Mouse (Mus musculus): ENCODE data around the gene Cdc27. TPM values are rescaled to one million over a fixed set of nuclear protein-coding genes. Genes with fewer than 3 reads are reported as not detected.

Gene Cdc27
- polyA plus RNA-seq (2014; fragmentation: Nextera tagmentation; extraction: Ambion mirVana), result 41.8 and 47.2 TPM in 2 replicates

DNA sequence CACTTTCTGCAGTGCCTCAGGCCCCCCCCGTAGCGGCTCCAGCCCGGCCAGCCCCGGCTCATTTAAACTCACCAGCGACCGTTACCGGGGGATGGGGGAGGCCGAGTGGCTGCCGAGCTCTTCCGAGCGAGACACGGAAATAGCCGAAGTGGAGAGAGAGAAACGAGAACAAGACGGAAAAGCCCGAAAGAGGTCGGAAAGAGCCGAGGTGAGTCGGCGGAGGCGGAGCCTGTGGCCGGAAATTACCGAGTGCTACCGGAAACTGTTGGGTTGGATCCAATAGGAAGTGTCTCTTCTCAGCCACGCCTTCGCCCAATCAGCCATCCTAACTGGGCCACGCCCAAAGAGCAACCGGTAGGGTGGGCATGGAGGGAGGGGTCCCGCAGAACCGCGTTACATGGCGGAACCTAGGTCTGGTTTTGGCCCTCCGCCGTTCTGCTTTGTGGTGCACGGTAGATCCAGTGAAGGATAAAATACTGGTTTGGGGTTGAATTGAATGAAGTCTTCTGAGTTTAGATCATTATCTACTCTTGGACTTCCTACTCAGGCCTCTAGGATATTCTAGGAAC lies at the start of gene Cdc27, which contains the start of gene Myl4:
TSS of gene Cdc27 (minus strand) at position 215 of the 569 bp plus-strand sequence.
TSS of gene Myl4 (plus strand) at position 258 of the 569 bp plus-strand sequence.
- peaks cover 14% of the 10 kb centered on the region for H3K4me1 ChIP-seq (replicated peaks; ENCODE audit: control insufficient read depth, insufficient read depth, low read length)
- peaks cover 2% of the 10 kb centered on the region; the same call in 1 of the 2 replicates for H3K36me3 ChIP-seq (ENCODE audit: control insufficient read depth, insufficient read depth, low read length)
- peak within 1 kb of the TSS; percentile 91 for H3K4me3 ChIP-seq (ENCODE audit: low read depth, low read length)
- H3K9ac ChIP-seq (ENCODE audit: low read length), result peak within 1 kb of the TSS; percentile 98
- peak; percentile 96 for ATAC-seq (replicated peaks; ENCODE audit: low FRiP score, low TSS enrichment, low read depth)
- no peaks in the 10 kb centered on the region for H3K9me3 ChIP-seq (ENCODE audit: control insufficient read depth, low read length)
- peak; percentile 100 for DNase-seq (ENCODE audit: low spot score)
- H3K4me2 ChIP-seq (ENCODE audit: low read length), result peak within 1 kb of the TSS; percentile 72
- peak within 1 kb of the TSS; percentile 91 for H3K27ac ChIP-seq (ENCODE audit: low read depth)
- H3K27me3 ChIP-seq (replicated peaks; ENCODE audit: control insufficient read depth, insufficient read depth, low read length), result no peaks in the 10 kb centered on the region
- under 1% methylated on average over 35 of the region's 35 CpGs for WGBS

DNA sequence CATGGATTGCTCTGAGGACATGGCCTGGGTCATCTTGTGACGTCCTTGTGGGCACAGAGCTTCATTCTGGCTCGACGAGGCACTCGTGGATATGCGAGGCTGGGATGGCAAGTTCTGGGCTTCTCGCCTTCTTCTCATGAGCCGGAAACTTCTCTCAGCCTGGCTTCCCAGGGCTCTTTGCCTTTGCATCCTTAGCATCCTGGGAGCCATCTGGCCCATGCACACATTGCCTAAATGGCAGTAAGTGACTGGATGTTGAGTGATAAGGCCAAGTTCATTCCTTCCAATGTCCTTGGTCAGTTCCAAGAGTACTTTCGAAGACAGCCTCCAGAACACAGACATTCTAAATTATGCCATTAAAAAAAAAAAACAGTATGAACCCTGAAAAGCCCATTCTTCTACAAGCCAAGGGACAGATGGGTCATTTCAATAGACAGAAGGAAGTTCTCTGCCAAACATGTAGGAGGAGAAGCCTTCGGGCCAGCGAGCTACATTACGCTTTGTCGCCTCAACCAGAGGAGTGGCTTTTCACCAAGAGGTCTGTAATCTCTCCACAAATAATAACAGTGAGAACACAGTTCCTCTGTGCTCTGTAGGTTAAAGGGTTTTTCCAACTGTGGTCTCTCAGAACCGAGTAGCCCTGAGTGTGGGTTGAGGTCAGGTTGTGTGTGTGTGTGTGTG lies 49.0 kb upstream of the Cdc27 start:
- H3K4me3 ChIP-seq (ENCODE audit: low read depth, low read length), result no peak overlapping the region
- ATAC-seq (replicated peaks; ENCODE audit: low FRiP score, low TSS enrichment, low read depth), result no peak
- H3K27me3 ChIP-seq (replicated peaks; ENCODE audit: control insufficient read depth, insufficient read depth, low read length), result no peaks in the 10 kb centered on the region
- no peaks in the 10 kb centered on the region for H3K4me1 ChIP-seq (replicated peaks; ENCODE audit: control insufficient read depth, insufficient read depth, low read length)
- H3K27ac ChIP-seq (ENCODE audit: low read depth), result peak overlapping the region; percentile 27; the same call in 1 of the 2 replicates
- no peak overlapping the region for H3K9ac ChIP-seq (ENCODE audit: low read length)
- no peak for DNase-seq (ENCODE audit: low spot score)
- WGBS, result 67% methylated on average over 13 of the region's 13 CpGs
- H3K4me2 ChIP-seq (ENCODE audit: low read length), result no peak overlapping the region
- no peaks in the 10 kb centered on the region for H3K36me3 ChIP-seq (ENCODE audit: control insufficient read depth, insufficient read depth, low read length)
- no peaks in the 10 kb centered on the region for H3K9me3 ChIP-seq (ENCODE audit: control insufficient read depth, low read length)

DNA sequence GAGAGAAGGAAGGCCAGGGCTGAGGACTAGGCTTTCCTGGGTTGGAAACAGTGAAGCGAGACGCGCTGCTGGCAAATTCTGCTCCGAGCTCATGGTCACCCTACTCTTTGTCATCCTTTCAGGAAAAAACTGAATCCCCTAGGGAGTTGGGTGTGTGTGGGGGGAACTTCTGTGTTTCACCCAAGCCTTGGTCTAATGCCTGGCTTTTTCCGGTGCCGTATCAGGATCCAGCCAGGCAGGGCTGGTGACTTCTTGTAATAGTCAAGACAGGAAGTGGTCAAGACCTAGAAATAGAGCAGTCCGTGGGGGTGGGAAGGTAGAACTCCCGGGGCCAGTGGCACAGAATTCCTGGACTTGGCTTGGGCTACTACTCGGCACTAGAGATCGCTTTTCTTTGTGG lies 45.9 kb upstream of the Cdc27 start:
- no peak for DNase-seq (ENCODE audit: low spot score)
- Histone ChIP-seq H3K9ac (ENCODE audit: low read length) (no peak overlapping the region), H3K27ac (ENCODE audit: low read depth) (no peak overlapping the region), H3K27me3 (replicated peaks; ENCODE audit: control insufficient read depth, insufficient read depth, low read length) (no peaks in the 10 kb centered on the region), H3K9me3 (ENCODE audit: control insufficient read depth, low read length) (no peaks in the 10 kb centered on the region), H3K4me1 (replicated peaks; ENCODE audit: control insufficient read depth, insufficient read depth, low read length) (no peaks in the 10 kb centered on the region; the same call in 1 of the 2 replicates), H3K4me2 (ENCODE audit: low read length) (no peak overlapping the region), H3K4me3 (ENCODE audit: low read depth, low read length) (no peak overlapping the region), H3K36me3 (ENCODE audit: control insufficient read depth, insufficient read depth, low read length) (no peaks in the 10 kb centered on the region)
- ATAC-seq (replicated peaks; ENCODE audit: low FRiP score, low TSS enrichment, low read depth), result no peak
- WGBS, result 78% methylated on average over 10 of the region's 10 CpGs

DNA sequence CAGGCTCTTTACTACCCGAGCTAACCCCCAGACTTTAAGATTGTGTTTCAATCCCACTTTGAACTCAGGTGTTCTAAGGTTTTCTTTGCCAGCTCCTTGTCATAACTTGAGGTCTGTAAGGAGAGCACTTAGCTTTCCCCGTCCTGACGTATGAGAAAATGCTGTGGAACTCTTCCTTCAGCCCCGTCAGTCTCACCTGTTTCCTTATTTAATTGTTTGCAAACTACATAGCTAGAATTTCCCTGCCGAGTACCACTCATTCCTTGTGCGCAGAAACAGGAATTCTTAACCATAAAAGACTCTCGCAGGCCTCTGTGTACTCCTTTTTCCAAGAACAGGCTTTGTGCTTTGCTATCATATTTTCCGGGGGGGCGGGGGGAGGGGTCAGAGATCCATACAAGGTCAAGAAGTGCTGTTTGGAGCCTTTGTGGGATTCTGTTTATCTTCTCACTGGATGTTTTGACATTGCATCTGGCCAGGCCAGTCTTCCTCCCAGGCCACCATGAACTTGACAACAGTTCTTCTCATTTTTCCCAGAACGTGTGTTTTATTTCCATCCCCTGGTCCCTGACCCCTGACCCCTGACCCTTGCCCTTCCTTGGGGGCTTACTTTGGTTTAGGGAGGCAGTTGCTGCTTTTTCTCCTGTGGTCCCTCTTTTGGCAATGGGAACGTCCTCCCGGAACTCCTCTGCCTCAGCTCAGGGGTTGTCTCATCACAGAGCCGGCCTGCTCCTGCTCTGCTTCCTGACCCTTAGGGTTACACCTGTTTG lies 41.8 kb upstream of the Cdc27 start:
- Histone ChIP-seq H3K27me3 (replicated peaks; ENCODE audit: control insufficient read depth, insufficient read depth, low read length) (no peaks in the 10 kb centered on the region), H3K4me3 (ENCODE audit: low read depth, low read length) (no peak overlapping the region), H3K4me2 (ENCODE audit: low read length) (no peak overlapping the region), H3K9me3 (ENCODE audit: control insufficient read depth, low read length) (0 out of 2 replicates have a peak, but pooled peaks cover 5% of the 10 kb centered on the region), H3K27ac (ENCODE audit: low read depth) (no peak overlapping the region), H3K4me1 (replicated peaks; ENCODE audit: control insufficient read depth, insufficient read depth, low read length) (no peaks in the 10 kb centered on the region; the same call in 1 of the 2 replicates), H3K36me3 (ENCODE audit: control insufficient read depth, insufficient read depth, low read length) (no peaks in the 10 kb centered on the region), H3K9ac (ENCODE audit: low read length) (no peak overlapping the region)
- DNase-seq (ENCODE audit: low spot score) (no peak), ATAC-seq (replicated peaks; ENCODE audit: low FRiP score, low TSS enrichment, low read depth) (no peak)
- 31% methylated on average over 13 of the region's 13 CpGs for WGBS

DNA sequence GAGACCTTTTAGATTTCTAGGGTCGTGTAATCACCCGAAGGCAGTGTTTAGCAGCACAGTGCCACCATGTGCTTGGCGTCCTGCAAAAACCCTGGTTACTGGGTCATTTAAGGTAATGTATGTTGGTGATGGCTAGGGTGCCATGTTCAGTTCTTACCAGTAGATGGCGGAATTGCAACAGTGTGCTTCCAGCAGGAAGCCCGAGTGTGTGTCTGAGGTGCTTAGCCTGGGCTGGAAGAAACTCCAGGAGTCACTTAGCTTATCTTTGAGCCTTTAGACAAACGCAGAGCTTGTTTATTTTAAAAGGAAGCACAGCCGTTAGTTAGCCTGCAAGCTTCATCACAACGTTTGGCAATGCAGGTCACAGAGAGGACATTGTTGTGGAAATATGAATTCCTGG lies 39.7 kb upstream of the Cdc27 start:
- H3K9me3 ChIP-seq (ENCODE audit: control insufficient read depth, low read length), result 0 out of 2 replicates have a peak, but pooled peaks cover 5% of the 10 kb centered on the region
- H3K9ac ChIP-seq (ENCODE audit: low read length), result no peak overlapping the region
- peak; percentile 87 for DNase-seq (ENCODE audit: low spot score)
- WGBS, result under 1% methylated on average over 8 of the region's 8 CpGs
- ATAC-seq (replicated peaks; ENCODE audit: low FRiP score, low TSS enrichment, low read depth), result peak; percentile 62
- no peak overlapping the region for H3K4me2 ChIP-seq (ENCODE audit: low read length)
- no peaks in the 10 kb centered on the region for H3K36me3 ChIP-seq (ENCODE audit: control insufficient read depth, insufficient read depth, low read length)
- H3K4me3 ChIP-seq (ENCODE audit: low read depth, low read length), result no peak overlapping the region
- no peaks in the 10 kb centered on the region for H3K27me3 ChIP-seq (replicated peaks; ENCODE audit: control insufficient read depth, insufficient read depth, low read length)
- no peaks in the 10 kb centered on the region; the same call in 1 of the 2 replicates for H3K4me1 ChIP-seq (replicated peaks; ENCODE audit: control insufficient read depth, insufficient read depth, low read length)
- H3K27ac ChIP-seq (ENCODE audit: low read depth), result no peak overlapping the region

DNA sequence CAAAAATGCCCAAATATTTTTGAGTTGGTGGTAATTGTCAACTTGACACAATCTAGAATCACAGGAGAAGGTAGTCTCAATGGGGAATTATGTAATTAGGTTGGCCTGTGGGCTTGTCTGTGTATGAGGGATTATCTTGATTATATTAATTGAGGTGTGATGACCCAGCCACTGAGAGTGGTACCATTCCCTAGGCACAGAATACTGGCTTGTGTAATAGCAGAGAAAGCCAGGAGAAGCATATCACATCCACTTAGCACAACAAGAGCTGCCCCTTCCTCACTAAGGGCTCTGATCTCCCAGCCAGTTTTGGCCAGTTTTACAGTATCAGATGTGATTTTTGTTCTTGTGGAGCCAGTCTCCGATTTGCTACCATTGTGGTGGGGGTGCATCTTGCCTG lies 39.1 kb upstream of the Cdc27 start:
- H3K36me3 ChIP-seq (ENCODE audit: control insufficient read depth, insufficient read depth, low read length), result no peaks in the 10 kb centered on the region
- DNase-seq (ENCODE audit: low spot score) (no peak), ATAC-seq (replicated peaks; ENCODE audit: low FRiP score, low TSS enrichment, low read depth) (no peak)
- H3K9ac ChIP-seq (ENCODE audit: low read length), result no peak overlapping the region
- H3K4me3 ChIP-seq (ENCODE audit: low read depth, low read length), result no peak overlapping the region
- no peak overlapping the region for H3K27ac ChIP-seq (ENCODE audit: low read depth)
- H3K9me3 ChIP-seq (ENCODE audit: control insufficient read depth, low read length), result 0 out of 2 replicates have a peak, but pooled peaks cover 5% of the 10 kb centered on the region
- H3K4me1 ChIP-seq (replicated peaks; ENCODE audit: control insufficient read depth, insufficient read depth, low read length), result no peaks in the 10 kb centered on the region; the same call in 1 of the 2 replicates
- no peaks in the 10 kb centered on the region for H3K27me3 ChIP-seq (replicated peaks; ENCODE audit: control insufficient read depth, insufficient read depth, low read length)
- no peak overlapping the region for H3K4me2 ChIP-seq (ENCODE audit: low read length)
- 83% methylated on average over 1 of the region's 1 CpGs for WGBS

DNA sequence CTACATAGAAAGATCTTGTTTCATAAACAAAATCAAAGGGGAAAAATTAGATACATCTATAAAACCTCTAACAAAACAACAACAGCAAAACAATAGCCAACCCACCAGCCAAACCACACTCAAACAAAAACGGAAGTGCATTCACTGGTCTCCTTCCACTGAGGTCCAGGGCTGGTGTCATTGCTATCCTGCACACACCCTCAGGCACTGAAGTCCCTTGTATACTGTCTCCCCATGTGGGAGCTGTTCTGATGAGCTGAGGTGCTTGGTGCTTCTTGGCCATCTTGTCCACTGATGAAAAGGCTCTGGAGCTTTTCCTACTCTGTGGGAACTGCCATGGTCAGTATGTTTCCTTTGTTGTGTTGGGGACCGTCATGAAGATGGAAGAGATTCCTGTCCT lies 38.1 kb upstream of the Cdc27 start:
- Histone ChIP-seq H3K4me2 (ENCODE audit: low read length) (no peak overlapping the region), H3K9ac (ENCODE audit: low read length) (no peak overlapping the region), H3K4me1 (replicated peaks; ENCODE audit: control insufficient read depth, insufficient read depth, low read length) (no peaks in the 10 kb centered on the region; the same call in 1 of the 2 replicates), H3K9me3 (ENCODE audit: control insufficient read depth, low read length) (0 out of 2 replicates have a peak, but pooled peaks cover 5% of the 10 kb centered on the region), H3K36me3 (ENCODE audit: control insufficient read depth, insufficient read depth, low read length) (no peaks in the 10 kb centered on the region), H3K4me3 (ENCODE audit: low read depth, low read length) (no peak overlapping the region), H3K27me3 (replicated peaks; ENCODE audit: control insufficient read depth, insufficient read depth, low read length) (no peaks in the 10 kb centered on the region), H3K27ac (ENCODE audit: low read depth) (no peak overlapping the region)
- ATAC-seq (replicated peaks; ENCODE audit: low FRiP score, low TSS enrichment, low read depth) (no peak), DNase-seq (ENCODE audit: low spot score) (no peak)
- WGBS, result 94% methylated on average over 2 of the region's 2 CpGs

DNA sequence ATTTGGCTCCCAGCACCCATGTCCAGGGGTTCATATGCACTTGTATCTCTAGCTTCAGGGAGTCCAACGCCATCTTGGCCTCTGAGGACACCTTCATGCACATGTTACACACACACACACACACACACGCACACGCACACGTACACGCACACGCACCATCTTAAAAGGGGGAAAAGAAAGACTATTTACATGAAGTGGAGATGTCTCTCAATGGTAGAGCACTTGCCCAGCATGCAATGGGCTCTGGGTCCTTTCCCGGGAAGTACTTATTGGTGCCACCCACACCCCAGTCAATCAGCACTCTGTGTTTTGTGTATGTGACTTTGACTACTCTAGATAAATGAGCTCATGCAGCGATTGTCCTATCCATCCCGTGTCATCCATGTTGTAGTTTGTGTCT lies 37.5 kb upstream of the Cdc27 start:
- Histone ChIP-seq H3K4me1 (replicated peaks; ENCODE audit: control insufficient read depth, insufficient read depth, low read length) (no peaks in the 10 kb centered on the region; the same call in 1 of the 2 replicates), H3K4me2 (ENCODE audit: low read length) (no peak overlapping the region), H3K9me3 (ENCODE audit: control insufficient read depth, low read length) (0 out of 2 replicates have a peak, but pooled peaks cover 5% of the 10 kb centered on the region), H3K9ac (ENCODE audit: low read length) (no peak overlapping the region), H3K36me3 (ENCODE audit: control insufficient read depth, insufficient read depth, low read length) (no peaks in the 10 kb centered on the region), H3K4me3 (ENCODE audit: low read depth, low read length) (no peak overlapping the region), H3K27me3 (replicated peaks; ENCODE audit: control insufficient read depth, insufficient read depth, low read length) (no peaks in the 10 kb centered on the region), H3K27ac (ENCODE audit: low read depth) (no peak overlapping the region)
- DNase-seq (ENCODE audit: low spot score) (no peak), ATAC-seq (replicated peaks; ENCODE audit: low FRiP score, low TSS enrichment, low read depth) (no peak)
- WGBS, result 96% methylated on average over 9 of the region's 9 CpGs

Data from intestine, embryonic 14.5 days (tissue).